Mouse (Mus musculus) stomach, postnatal 0 days (tissue): ENCODE measurements around the gene Tpt1. TPM values are rescaled to one million over a fixed set of nuclear protein-coding genes. Genes with fewer than 3 reads are reported as not detected.

Source experiments
- ATAC-seq: fragments of 200-750 bp; cut with Nextera tagmentation; 2 replicates; pipeline ENCODE4 v1.8.0; 2017; ENCODE audit not compliant: low FRiP score, low TSS enrichment
- DNase-seq: peaks from one replicate; pipeline ENCODE4 v3.0.0-alpha.2; 2016; ENCODE audit warnings: low spot score
- H3K27ac ChIP-seq: fragments of 300-500 bp; sonication (generic); replicated peaks from 2 replicates; pipeline ENCODE4 v1.5.1; 2014; ENCODE audit warnings: mild to moderate bottlenecking, control low read depth
- H3K27me3 ChIP-seq: fragments of 300-500 bp; sonication (generic); 2 replicates; pipeline ENCODE4 v1.6.1; 2014; ENCODE audit warnings: low read length; ENCODE audit not compliant: control insufficient read depth, insufficient read depth
- H3K36me3 ChIP-seq: fragments of 300-500 bp; sonication (generic); 2 replicates; pipeline ENCODE4 v1.6.1; 2014; ENCODE audit warnings: low read length, mixed read lengths; ENCODE audit not compliant: control insufficient read depth, insufficient read depth
- H3K4me1 ChIP-seq: fragments of 300-500 bp; sonication (generic); replicated peaks from 2 replicates; pipeline ENCODE4 v1.6.1; 2014; ENCODE audit warnings: antibody characterized with exemption; ENCODE audit not compliant: control insufficient read depth, insufficient read depth
- H3K4me2 ChIP-seq: fragments of 300-500 bp; sonication (generic); replicated peaks from 2 replicates; pipeline ENCODE4 v1.6.1; 2014; ENCODE audit warnings: low read depth, mild to moderate bottlenecking, control low read depth, moderate library complexity
- H3K4me3 ChIP-seq: fragments of 300-500 bp; sonication (generic); 2 replicates; pipeline ENCODE4 v1.5.1; 2014; ENCODE audit warnings: low read depth, low read length, control low read depth
- H3K9ac ChIP-seq: fragments of 300-500 bp; sonication (generic); 2 replicates; pipeline ENCODE4 v1.6.1; 2014; ENCODE audit warnings: mild to moderate bottlenecking, low read length, control low read depth, mixed read lengths
- H3K9me3 ChIP-seq: fragments of 300-500 bp; sonication (generic); 2 replicates; pipeline ENCODE4 v1.6.1; 2016; ENCODE audit warnings: low read length; ENCODE audit not compliant: control insufficient read depth
- CTCF ChIP-seq: IDR thresholded peaks from 2 replicates; pipeline ENCODE4 v1.5.1; 2016; ENCODE audit warnings: antibody characterized with exemption, low read depth, mild to moderate bottlenecking, moderate library complexity
- EP300 ChIP-seq: optimal IDR thresholded peaks from 2 replicates; pipeline ENCODE3; 2016; ENCODE audit warnings: antibody characterized with exemption
- WGBS: fragments of 180-500 bp; shearing (Covaris S2); extraction: QIAGEN DNeasy Blood & Tissue Kit; methylation state at CpG from one replicate; pipeline ENCODE4 v1.1.7; 2014; 5-methylcytosine and 5-hydroxymethylcytosine counted together
- polyA plus RNA-seq: library from polyadenylated mRNA; unstranded; fragments of >200 nt; fragmentation: Nextera tagmentation; extraction: Ambion mirVana; gene quantifications from 2 replicates; pipeline ENCODE4 v1.2.1, GENCODE M21; 2015

Gene Tpt1
- polyA plus RNA-seq, 1 experiment from 2014 or later, result 1,127 TPM

DNA sequence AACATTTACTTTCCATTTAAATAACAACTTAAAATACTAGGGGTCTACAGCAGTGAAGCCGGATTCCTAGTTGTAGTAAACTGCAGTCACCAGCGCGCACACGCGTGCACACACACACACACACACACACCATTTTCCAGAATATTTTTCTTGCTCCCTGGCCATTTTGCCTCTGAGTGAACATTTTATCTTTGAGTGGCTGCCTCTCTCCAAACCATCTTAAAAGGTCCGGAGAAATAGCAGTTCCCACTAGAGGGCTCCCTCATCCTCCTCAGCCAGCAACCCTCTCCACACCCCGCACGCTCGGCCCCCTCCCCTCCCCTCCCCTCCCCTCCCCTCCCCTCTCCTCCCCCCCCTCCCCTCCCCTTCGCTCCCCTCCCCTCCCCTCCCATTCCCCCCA is 25.7 kb downstream of the Tpt1 start:
- peak; percentile 63 for TF ChIP-seq CTCF
- no peak for TF ChIP-seq EP300
- DNase-seq (peak; percentile 48), ATAC-seq (peak; percentile 48; the same call in 1 of the 2 replicates)
- Histone ChIP-seq H3K9me3 (no peaks in the 10 kb centered on the region), H3K9ac (no peak overlapping the region), H3K4me3 (no peak overlapping the region), H3K27ac (no peak overlapping the region), H3K4me2 (no peak overlapping the region), H3K4me1 (no peaks in the 10 kb centered on the region), H3K36me3 (no peaks in the 10 kb centered on the region), H3K27me3 (no peaks in the 10 kb centered on the region)
- WGBS, result 17% methylated on average over 9 of the region's 10 CpGs

GRCm38 (mm10) chr14:75871111-75871510 is 26.2 kb downstream of the Tpt1 start:
- TF ChIP-seq CTCF, result no peak
- TF ChIP-seq EP300, result no peak
- no peaks in the 10 kb centered on the region for H3K9me3 ChIP-seq
- H3K27ac ChIP-seq, result no peak overlapping the region
- no peaks in the 10 kb centered on the region for H3K36me3 ChIP-seq
- no peak overlapping the region for H3K9ac ChIP-seq
- H3K4me3 ChIP-seq, result no peak overlapping the region
- ATAC-seq (no peak), DNase-seq (no peak)
- H3K4me1 ChIP-seq, result no peaks in the 10 kb centered on the region
- WGBS, result 19% methylated on average over 4 of the region's 5 CpGs
- H3K4me2 ChIP-seq, result no peak overlapping the region
- H3K27me3 ChIP-seq, result no peaks in the 10 kb centered on the region

GRCm38 (mm10) chr14:75871750-75872149 is 26.9 kb downstream of the Tpt1 start:
- no peak for ATAC-seq
- Histone ChIP-seq H3K27me3 (no peaks in the 10 kb centered on the region), H3K36me3 (no peaks in the 10 kb centered on the region), H3K4me3 (no peak overlapping the region), H3K27ac (no peak overlapping the region), H3K9me3 (no peaks in the 10 kb centered on the region), H3K4me2 (no peak overlapping the region), H3K9ac (no peak overlapping the region), H3K4me1 (no peaks in the 10 kb centered on the region)
- 86% methylated on average over 4 of the region's 4 CpGs for WGBS
- no peak for DNase-seq
- TF ChIP-seq CTCF (peak; percentile 33), EP300 (no peak)

GRCm38 (mm10) chr14:75873612-75874011 is 28.7 kb downstream of the Tpt1 start:
- no peak for TF ChIP-seq CTCF
- no peak for TF ChIP-seq EP300
- Histone ChIP-seq H3K9ac (no peak overlapping the region), H3K36me3 (no peaks in the 10 kb centered on the region), H3K4me1 (no peaks in the 10 kb centered on the region), H3K4me2 (no peak overlapping the region), H3K4me3 (no peak overlapping the region), H3K9me3 (no peaks in the 10 kb centered on the region), H3K27me3 (no peaks in the 10 kb centered on the region), H3K27ac (no peak overlapping the region)
- no peak for ATAC-seq
- DNase-seq, result peak; percentile 62
- 41% methylated on average over 9 of the region's 9 CpGs for WGBS

- H3K4me3 ChIP-seq, result no peak overlapping the region
- H3K4me2 ChIP-seq, result no peak overlapping the region
- H3K27ac ChIP-seq, result no peak overlapping the region
- no peak overlapping the region for H3K9ac ChIP-seq
- DNase-seq (peak; percentile 83), ATAC-seq (peak; percentile 34)
- TF ChIP-seq EP300 (no peak), CTCF (peak; percentile 94)
- whole genome bisulfite sequencing, result 13% methylated on average over 21 of the region's 21 CpGs
- H3K4me1 ChIP-seq, result no peaks in the 10 kb centered on the region
- no peaks in the 10 kb centered on the region for H3K9me3 ChIP-seq
- no peaks in the 10 kb centered on the region for H3K36me3 ChIP-seq
- no peaks in the 10 kb centered on the region for H3K27me3 ChIP-seq
These were observed 31.6 kb downstream of the Tpt1 start for GRCm38 (mm10) chr14:75876320-75877043.

DNA sequence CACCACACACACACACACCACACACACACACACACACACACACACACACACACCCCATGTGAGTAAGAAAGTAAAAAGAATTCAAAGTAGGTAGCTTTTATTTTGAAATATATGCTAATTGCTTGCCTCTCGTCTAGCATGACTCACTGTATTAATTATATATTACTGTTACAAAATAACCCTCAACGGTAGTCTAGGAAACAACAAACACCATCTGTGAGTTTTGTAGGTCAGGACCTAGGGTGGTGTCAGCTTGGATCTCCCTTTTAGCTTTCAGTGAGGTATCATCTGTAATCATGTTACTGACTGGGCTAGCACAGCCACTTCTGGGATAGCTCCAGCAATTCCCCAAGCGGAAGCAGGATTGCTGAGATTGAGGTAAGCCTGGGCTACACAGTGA is 32.4 kb downstream of the Tpt1 start:
- Histone ChIP-seq H3K4me3 (no peak overlapping the region), H3K4me2 (no peak overlapping the region), H3K27ac (no peak overlapping the region), H3K36me3 (no peaks in the 10 kb centered on the region), H3K9ac (no peak overlapping the region), H3K9me3 (no peaks in the 10 kb centered on the region), H3K4me1 (no peaks in the 10 kb centered on the region), H3K27me3 (no peaks in the 10 kb centered on the region)
- 53% methylated on average over 3 of the region's 3 CpGs for WGBS
- ATAC-seq (peak; percentile 13; the same call in 1 of the 2 replicates), DNase-seq (no peak)
- TF ChIP-seq EP300 (no peak), CTCF (no peak)
